Mouse (Mus musculus): ENCODE measurements around the gene Slc9a3. TPM values are rescaled to one million over a fixed set of nuclear protein-coding genes. Genes with fewer than 3 reads are reported as not detected.

Gene Slc9a3
- total and polyA plus RNA-seq, 3 experiments = 0.11 TPM; not detected in 2

DNA sequence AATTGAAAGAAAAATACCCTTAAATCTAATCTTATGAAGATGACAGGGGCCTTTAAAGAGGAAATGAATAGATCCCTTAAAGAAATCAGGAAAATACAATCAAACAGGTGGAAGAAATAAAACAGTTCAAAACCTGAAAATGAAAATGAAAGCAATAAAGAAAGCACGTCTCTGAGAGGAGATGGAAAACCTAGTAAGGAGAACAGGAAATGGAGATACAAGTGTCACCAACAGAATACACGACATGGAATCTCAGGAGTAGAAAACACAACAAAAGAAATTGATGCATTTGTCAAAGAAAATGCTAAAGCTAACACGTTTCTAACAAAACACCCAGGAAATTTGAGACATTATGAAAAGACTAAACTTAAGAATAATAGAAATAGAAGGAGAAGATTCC is 75.2 kb downstream of the Slc9a3 start:
- H3K9me3 ChIP-seq (replicated peaks) = no peaks in the 10 kb centered on the region
- H3K27me3 ChIP-seq (ENCODE audit: insufficient read depth, low read length) = no peaks in the 10 kb centered on the region
- no peak overlapping the region for H3K4me3 ChIP-seq (ENCODE audit: low read depth, low read length)
- peaks cover 49% of the 10 kb centered on the region for H3K36me3 ChIP-seq (replicated peaks)
- no peak for ATAC-seq (ENCODE audit: extremely low read depth, insufficient number of reproducible peaks, low FRiP score, poor library complexity, severe bottlenecking)
- no peak for DNase-seq (ENCODE audit: low spot score)
- no peaks in the 10 kb centered on the region for H3K4me1 ChIP-seq (ENCODE audit: insufficient read depth, low read depth, low read length)
- no peak for TF ChIP-seq GATA1 (IDR thresholded peaks at IDR 0.05; ENCODE audit: borderline replicate concordance, low read length)
- TF ChIP-seq GATA2 (IDR thresholded peaks at IDR 0.05; ENCODE audit: borderline replicate concordance, low read depth, low read length) = no peak
- TF ChIP-seq TAL1 (conservative IDR thresholded peaks at IDR 0.05; ENCODE audit: low read depth, low read length) = no peak
- TF ChIP-seq POLR2AphosphoS5 (IDR thresholded peaks at IDR 0.05; ENCODE audit: insufficient replicate concordance, low read depth, low read length) = no peak
- no peak for TF ChIP-seq CTCF (IDR thresholded peaks at IDR 0.05; ENCODE audit: low read depth, low read length)

DNA sequence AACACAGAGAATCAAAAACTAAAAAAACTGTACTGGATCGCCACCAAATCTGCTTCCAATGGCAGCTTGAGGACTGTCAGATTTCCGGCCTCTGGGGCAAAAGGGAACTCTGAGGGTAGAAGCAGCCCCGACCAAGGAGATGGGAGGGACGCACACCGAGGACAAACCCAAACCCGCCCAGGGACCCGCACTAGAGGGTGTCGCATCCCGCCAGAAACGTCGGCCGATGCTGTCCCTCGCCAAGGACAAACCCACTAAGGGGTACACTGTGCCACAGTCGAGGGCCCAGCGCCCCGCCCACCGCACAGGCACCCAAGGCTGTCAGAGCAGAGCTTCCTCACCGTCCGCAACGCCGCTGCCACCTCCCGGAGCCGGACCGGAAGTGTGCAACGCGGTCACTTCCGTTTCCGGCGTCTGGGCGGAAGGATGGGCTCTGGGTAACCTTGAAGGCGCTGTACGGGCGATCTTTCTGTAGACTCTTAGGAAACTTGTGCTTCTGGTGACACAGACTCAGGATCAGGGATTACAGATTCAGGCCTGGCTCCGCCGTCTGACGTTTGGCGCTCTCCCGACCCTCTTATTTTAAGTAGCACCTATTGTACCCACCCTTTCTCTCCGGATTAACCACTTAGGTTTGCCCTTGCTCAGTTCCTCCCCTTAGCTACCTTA is 87.2 kb downstream of the Slc9a3 start, which contains the start of gene Exoc3:
TSS of gene Exoc3 (minus strand) at position 416 of the 669 bp plus-strand sequence.
- TF ChIP-seq GATA1 (IDR thresholded peaks at IDR 0.05; ENCODE audit: borderline replicate concordance, low read length) = no peak
- TF ChIP-seq GATA2 (IDR thresholded peaks at IDR 0.05; ENCODE audit: borderline replicate concordance, low read depth, low read length) = no peak
- no peak for TF ChIP-seq CTCF (IDR thresholded peaks at IDR 0.05; ENCODE audit: low read depth, low read length)
- TF ChIP-seq POLR2AphosphoS5 (IDR thresholded peaks at IDR 0.05; ENCODE audit: insufficient replicate concordance, low read depth, low read length) = no peak
- TF ChIP-seq TAL1 (conservative IDR thresholded peaks at IDR 0.05; ENCODE audit: low read depth, low read length) = no peak
- Histone ChIP-seq H3K4me3 (ENCODE audit: low read depth, low read length) (peak within 1 kb of the TSS; percentile 92), H3K27me3 (ENCODE audit: insufficient read depth, low read length) (peaks cover 11% of the 10 kb centered on the region; the same call in 1 of the 2 replicates), H3K9me3 (replicated peaks) (no peaks in the 10 kb centered on the region), H3K4me1 (ENCODE audit: insufficient read depth, low read depth, low read length) (peaks cover 23% of the 10 kb centered on the region), H3K36me3 (replicated peaks) (peaks cover 26% of the 10 kb centered on the region)
- ATAC-seq (ENCODE audit: extremely low read depth, insufficient number of reproducible peaks, low FRiP score, poor library complexity, severe bottlenecking) (peak; percentile 97), DNase-seq (ENCODE audit: low spot score) (peak; percentile 78)

DNA sequence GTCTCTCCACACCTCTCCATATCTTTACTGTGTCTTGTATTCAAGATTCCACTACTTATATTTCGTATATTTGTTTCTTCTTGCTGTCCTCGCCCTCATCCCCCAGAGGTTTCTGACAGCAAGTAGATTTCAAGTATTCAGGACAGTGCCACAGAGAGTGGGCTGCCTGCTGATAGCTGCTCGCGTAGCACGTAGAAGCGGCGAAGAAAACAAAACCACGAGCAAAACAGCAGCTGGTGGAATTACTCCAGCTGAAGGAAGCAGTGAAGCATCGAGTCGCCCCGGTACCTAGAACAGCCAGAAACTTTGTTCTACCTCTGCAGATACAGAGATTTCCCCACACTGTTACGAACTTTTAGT is 87.7 kb downstream of the Slc9a3 start:
- Histone ChIP-seq H3K9me3 (replicated peaks) (no peaks in the 10 kb centered on the region), H3K4me1 (ENCODE audit: insufficient read depth, low read depth, low read length) (peaks cover 23% of the 10 kb centered on the region), H3K27me3 (ENCODE audit: insufficient read depth, low read length) (peaks cover 16% of the 10 kb centered on the region), H3K36me3 (replicated peaks) (peaks cover 20% of the 10 kb centered on the region), H3K4me3 (ENCODE audit: low read depth, low read length) (peak overlapping the region; percentile 92)
- TF ChIP-seq CTCF (IDR thresholded peaks at IDR 0.05; ENCODE audit: low read depth, low read length) = no peak
- TF ChIP-seq GATA1 (IDR thresholded peaks at IDR 0.05; ENCODE audit: borderline replicate concordance, low read length) = no peak
- no peak for TF ChIP-seq TAL1 (conservative IDR thresholded peaks at IDR 0.05; ENCODE audit: low read depth, low read length)
- no peak for TF ChIP-seq GATA2 (IDR thresholded peaks at IDR 0.05; ENCODE audit: borderline replicate concordance, low read depth, low read length)
- TF ChIP-seq POLR2AphosphoS5 (IDR thresholded peaks at IDR 0.05; ENCODE audit: insufficient replicate concordance, low read depth, low read length) = no peak
- ATAC-seq (ENCODE audit: extremely low read depth, insufficient number of reproducible peaks, low FRiP score, poor library complexity, severe bottlenecking) (0 out of 2 replicates have a peak, but pooled peaks have one; percentile 3), DNase-seq (ENCODE audit: low spot score) (no peak)

DNA sequence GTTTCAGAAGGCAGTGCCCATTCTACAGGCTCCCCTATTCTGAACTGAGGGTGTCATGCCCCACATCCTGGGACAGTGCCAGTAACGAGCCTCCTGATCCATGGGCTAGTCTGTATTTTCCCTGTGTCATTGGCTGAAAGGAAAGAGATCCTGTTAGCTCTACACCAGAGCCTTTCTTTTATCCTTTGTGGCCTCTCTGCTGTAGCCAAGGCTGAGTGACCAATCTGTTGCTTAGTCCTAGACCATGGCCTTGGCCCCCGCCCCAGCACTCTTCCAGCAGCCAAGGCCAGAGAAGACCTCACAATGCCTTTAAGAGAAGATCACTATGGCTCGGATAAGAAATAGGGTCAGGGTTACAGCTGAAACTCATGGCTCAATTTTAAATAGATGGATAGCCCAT is 97.2 kb downstream of the Slc9a3 start:
- ATAC-seq (ENCODE audit: extremely low read depth, insufficient number of reproducible peaks, low FRiP score, poor library complexity, severe bottlenecking) = no peak
- DNase-seq (ENCODE audit: low spot score) = no peak
- Histone ChIP-seq H3K4me1 (ENCODE audit: insufficient read depth, low read depth, low read length) (no peaks in the 10 kb centered on the region), H3K9me3 (replicated peaks) (no peaks in the 10 kb centered on the region), H3K36me3 (replicated peaks) (no peaks in the 10 kb centered on the region), H3K27me3 (ENCODE audit: insufficient read depth, low read length) (peaks cover 20% of the 10 kb centered on the region), H3K4me3 (ENCODE audit: low read depth, low read length) (no peak overlapping the region)
- no peak for TF ChIP-seq POLR2AphosphoS5 (IDR thresholded peaks at IDR 0.05; ENCODE audit: insufficient replicate concordance, low read depth, low read length)
- TF ChIP-seq GATA2 (IDR thresholded peaks at IDR 0.05; ENCODE audit: borderline replicate concordance, low read depth, low read length) = no peak
- TF ChIP-seq TAL1 (conservative IDR thresholded peaks at IDR 0.05; ENCODE audit: low read depth, low read length) = no peak
- TF ChIP-seq GATA1 (IDR thresholded peaks at IDR 0.05; ENCODE audit: borderline replicate concordance, low read length) = no peak
- TF ChIP-seq CTCF (IDR thresholded peaks at IDR 0.05; ENCODE audit: low read depth, low read length) = no peak

Other genes starting within 250 kb of the Slc9a3 start
- 46.7 and 57.6 TPM in 2 replicates for gene Trip13, start 183.7 kb upstream of the Slc9a3 start, total RNA-seq (2014; fragmentation: Nextera tagmentation)
- 48.2 and 57.7 TPM in 2 replicates for gene Trip13, start 183.7 kb upstream of the Slc9a3 start, total RNA-seq (2017)
- gene Trip13, start 183.7 kb upstream of the Slc9a3 start, polyA plus RNA-seq (2012) = 4.5 and 4.9 TPM in 2 replicates
- gene Brd9, start 183.6 kb upstream of the Slc9a3 start, total RNA-seq (2014; fragmentation: Nextera tagmentation) = 33.0 and 41.3 TPM in 2 replicates
- gene Brd9, start 183.6 kb upstream of the Slc9a3 start, total RNA-seq (2017) = 48.2 and 51.3 TPM in 2 replicates
- 9.2 and 9.9 TPM in 2 replicates for gene Brd9, start 183.6 kb upstream of the Slc9a3 start, polyA plus RNA-seq (2012)
- gene Zdhhc11, start 157.6 kb upstream of the Slc9a3 start, total RNA-seq (2014; fragmentation: Nextera tagmentation) = not detected in 2 replicates
- not detected in 2 replicates for gene Zdhhc11, start 157.6 kb upstream of the Slc9a3 start, total RNA-seq (2017)
- not detected in 2 replicates for gene Zdhhc11, start 157.6 kb upstream of the Slc9a3 start, polyA plus RNA-seq (2012)
- not detected in 2 replicates for gene Tppp, start 112.0 kb upstream of the Slc9a3 start, total RNA-seq (2014; fragmentation: Nextera tagmentation)
- gene Tppp, start 112.0 kb upstream of the Slc9a3 start, total RNA-seq (2017) = 0.12 and 0.16 TPM in 2 replicates
- gene Tppp, start 112.0 kb upstream of the Slc9a3 start, polyA plus RNA-seq (2012) = not detected in 2 replicates
- 14.4 and 16.3 TPM in 2 replicates for gene Cep72, start 59.2 kb upstream of the Slc9a3 start, total RNA-seq (2014; fragmentation: Nextera tagmentation)
- 10.6 and 11.2 TPM in 2 replicates for gene Cep72, start 59.2 kb upstream of the Slc9a3 start, total RNA-seq (2017)
- 1.1 and 3.4 TPM in 2 replicates for gene Cep72, start 59.2 kb upstream of the Slc9a3 start, polyA plus RNA-seq (2012)
- gene Exoc3, start 87.3 kb downstream of the Slc9a3 start, total RNA-seq (2014; fragmentation: Nextera tagmentation) = 34.3 and 39.1 TPM in 2 replicates
- 43.7 and 46.7 TPM in 2 replicates for gene Exoc3, start 87.3 kb downstream of the Slc9a3 start, total RNA-seq (2017)
- 7.9 and 26.6 TPM in 2 replicates for gene Exoc3, start 87.3 kb downstream of the Slc9a3 start, polyA plus RNA-seq (2012)
- gene Ahrr, start 170.9 kb downstream of the Slc9a3 start, total RNA-seq (2014; fragmentation: Nextera tagmentation) = not detected in 2 replicates
- gene Ahrr, start 170.9 kb downstream of the Slc9a3 start, total RNA-seq (2017) = 0.11 and 0.17 TPM in 2 replicates
- gene Ahrr, start 170.9 kb downstream of the Slc9a3 start, polyA plus RNA-seq (2012) = not detected in 2 replicates
- gene Pdcd6, start 196.1 kb downstream of the Slc9a3 start, total RNA-seq (2014; fragmentation: Nextera tagmentation) = 43.5 and 49.6 TPM in 2 replicates
- 169 and 170 TPM in 2 replicates for gene Pdcd6, start 196.1 kb downstream of the Slc9a3 start, total RNA-seq (2017)
- gene Pdcd6, start 196.1 kb downstream of the Slc9a3 start, polyA plus RNA-seq (2012) = 40.7 and 46.1 TPM in 2 replicates
- gene Sdha, start 228.8 kb downstream of the Slc9a3 start, total RNA-seq (2014; fragmentation: Nextera tagmentation) = 126 and 132 TPM in 2 replicates
- 219 and 260 TPM in 2 replicates for gene Sdha, start 228.8 kb downstream of the Slc9a3 start, total RNA-seq (2017)
- gene Sdha, start 228.8 kb downstream of the Slc9a3 start, polyA plus RNA-seq (2012) = 45.0 and 58.9 TPM in 2 replicates
- gene Ccdc127, start 228.9 kb downstream of the Slc9a3 start, total RNA-seq (2014; fragmentation: Nextera tagmentation) = 81.4 and 83.9 TPM in 2 replicates
- 43.6 and 60.4 TPM in 2 replicates for gene Ccdc127, start 228.9 kb downstream of the Slc9a3 start, total RNA-seq (2017)
- 0.54 and 0.65 TPM in 2 replicates for gene Ccdc127, start 228.9 kb downstream of the Slc9a3 start, polyA plus RNA-seq (2012)
- not detected in 2 replicates for gene Lrrc14b, start 242.5 kb downstream of the Slc9a3 start, total RNA-seq (2014; fragmentation: Nextera tagmentation)
- 0.17 TPM in 1 of 2 replicates, not detected in the other for gene Lrrc14b, start 242.5 kb downstream of the Slc9a3 start, total RNA-seq (2017)
- gene Lrrc14b, start 242.5 kb downstream of the Slc9a3 start, polyA plus RNA-seq (2012) = not detected in 2 replicates